Mouse (Mus musculus): Measurements from ENCODE around the gene Jund. TPM values are rescaled to one million over a fixed set of nuclear protein-coding genes. Genes with fewer than 3 reads are reported as not detected.

Gene Jund
- total and polyA plus RNA-seq, 3 experiments: 191 to 283 (median 279) TPM

- TF ChIP-seq E2F4 (IDR thresholded peaks at IDR 0.05; ENCODE audit: insufficient replicate concordance, low read depth, low read length) (no peak), NRF1 (IDR thresholded peaks at IDR 0.05; ENCODE audit: low read depth, low read length) (no peak), USF2 (conservative IDR thresholded peaks at IDR 0.05; ENCODE audit: low read depth, low read length) (no peak)
- DNase-seq (ENCODE audit: extremely low read depth): no peak
- Histone ChIP-seq H3K27me3 (replicated peaks) (no peaks in the 10 kb centered on the region), H3K36me3 (replicated peaks in 1 of 2; ENCODE audit: control insufficient read depth in 1 of 2, insufficient read depth in 1 of 2, low read length in 1 of 2) (peaks cover 0 to 30% of the 10 kb centered on the region in 2 experiments), H3K4me1 (ENCODE audit: control insufficient read depth in 1 of 2, insufficient read depth in 2 of 2) (no peaks in the 10 kb centered on the region), H3K4me2 (ENCODE audit: insufficient read depth, low read depth, poor library complexity, severe bottlenecking) (no peak overlapping the region), H3K27ac (ENCODE audit: insufficient read depth, low read depth) (no peak overlapping the region), H3K9ac (ENCODE audit: insufficient read depth, low read depth) (no peak overlapping the region), H3K4me3 (replicated peaks in 1 of 3; ENCODE audit: low read depth in 2 of 3, low read length in 2 of 3, poor library complexity in 1 of 3) (no peak overlapping the region), H3K9me3 (replicated peaks; ENCODE audit: low read length) (no peaks in the 10 kb centered on the region), H3K79me2 (replicated peaks; ENCODE audit: control insufficient read depth, extremely low read depth, insufficient read depth, poor library complexity, severe bottlenecking) (no peaks in the 10 kb centered on the region)
- dilution Hi-C loops (cut with MboI; ENCODE audit: extremely low pct_ligation_motif_present, extremely low pct_unique_long_range_greater_than_20kb, low sequenced_read_pairs): no loop called here
- in situ Hi-C loops (cut with MboI; ENCODE audit: low pct_ligation_motif_present, low pct_unique_long_range_greater_than_20kb, low sequenced_read_pairs): loop anchor here (10.0 kb wide), 2 partner anchors 45 to 135 kb away; partner anchors contain the start of gene Pgpep1
Observed at GRCm38 (mm10) chr8:70710296-70710695, 11.5 kb downstream of the Jund start.

GRCm38 (mm10) chr8:70711041-70711440 lies 12.3 kb downstream of the Jund start:
- Histone ChIP-seq H3K4me3 (replicated peaks in 1 of 3; ENCODE audit: low read depth in 2 of 3, low read length in 2 of 3, poor library complexity in 1 of 3) (no peak overlapping the region), H3K9ac (ENCODE audit: insufficient read depth, low read depth) (no peak overlapping the region), H3K36me3 (replicated peaks in 1 of 2; ENCODE audit: control insufficient read depth in 1 of 2, insufficient read depth in 1 of 2, low read length in 1 of 2) (peaks cover 0 to 30% of the 10 kb centered on the region in 2 experiments), H3K27ac (ENCODE audit: insufficient read depth, low read depth) (no peak overlapping the region), H3K9me3 (replicated peaks; ENCODE audit: low read length) (no peaks in the 10 kb centered on the region), H3K27me3 (replicated peaks) (no peaks in the 10 kb centered on the region), H3K79me2 (replicated peaks; ENCODE audit: control insufficient read depth, extremely low read depth, insufficient read depth, poor library complexity, severe bottlenecking) (no peaks in the 10 kb centered on the region), H3K4me1 (ENCODE audit: control insufficient read depth in 1 of 2, insufficient read depth in 2 of 2) (no peaks in the 10 kb centered on the region), H3K4me2 (ENCODE audit: insufficient read depth, low read depth, poor library complexity, severe bottlenecking) (no peak overlapping the region)
- DNase-seq (ENCODE audit: extremely low read depth): no peak
- TF ChIP-seq NELFE (IDR thresholded peaks at IDR 0.05; ENCODE audit: low read depth, low read length) (no peak), MXI1 (IDR thresholded peaks at IDR 0.05; ENCODE audit: low read depth, low read length) (no peak), ZKSCAN1 (IDR thresholded peaks at IDR 0.05; ENCODE audit: borderline replicate concordance, low read depth, low read length) (no peak), ZNF384 (IDR thresholded peaks at IDR 0.05; ENCODE audit: low read depth, low read length) (no peak)
- in situ Hi-C loops (cut with MboI; ENCODE audit: low pct_ligation_motif_present, low pct_unique_long_range_greater_than_20kb, low sequenced_read_pairs): loop anchor here (10.0 kb wide), 2 partner anchors 46 to 134 kb away; partner anchors contain the start of gene Pgpep1
- dilution Hi-C loops (cut with MboI; ENCODE audit: extremely low pct_ligation_motif_present, extremely low pct_unique_long_range_greater_than_20kb, low sequenced_read_pairs): no loop called here

DNA sequence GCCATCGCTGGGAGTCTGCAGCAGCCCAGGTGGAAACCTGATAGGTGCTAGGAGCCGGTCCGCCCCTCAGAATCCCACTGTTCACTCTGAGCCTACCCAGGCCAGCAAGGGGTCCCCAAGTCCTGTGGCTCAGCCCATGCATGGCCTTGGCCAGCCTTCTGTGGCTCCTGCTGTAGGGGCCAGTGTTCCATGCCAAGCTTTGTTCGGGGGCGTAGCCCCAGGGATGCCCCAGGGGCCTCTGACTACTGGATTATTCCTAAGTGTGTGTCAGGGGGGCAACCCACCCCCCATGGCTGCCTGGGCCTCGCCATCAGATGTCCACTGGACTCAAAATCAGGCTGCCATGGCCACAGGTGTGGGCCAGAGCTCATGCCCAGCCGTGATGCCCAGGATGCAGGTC lies 15.2 kb downstream of the Jund start:
- H3K79me2 ChIP-seq (replicated peaks; ENCODE audit: control insufficient read depth, extremely low read depth, insufficient read depth, poor library complexity, severe bottlenecking): no peaks in the 10 kb centered on the region
- no peak overlapping the region for H3K4me3 ChIP-seq (replicated peaks in 1 of 3; ENCODE audit: low read depth in 2 of 3, low read length in 2 of 3, poor library complexity in 1 of 3)
- peaks cover 10% of the 10 kb centered on the region for H3K27me3 ChIP-seq (replicated peaks)
- H3K9ac ChIP-seq (ENCODE audit: insufficient read depth, low read depth): no peak overlapping the region
- DNase-seq (ENCODE audit: extremely low read depth): no peak
- H3K36me3 ChIP-seq (replicated peaks in 1 of 2; ENCODE audit: control insufficient read depth in 1 of 2, insufficient read depth in 1 of 2, low read length in 1 of 2): peaks cover 0 to 22% of the 10 kb centered on the region in 2 experiments
- TF ChIP-seq GABPA (IDR thresholded peaks at IDR 0.05; ENCODE audit: insufficient replicate concordance, low read depth, low read length) (no peak), TCF12 (IDR thresholded peaks at IDR 0.05; ENCODE audit: low read depth, low read length) (no peak), ELF1 (IDR thresholded peaks at IDR 0.05; ENCODE audit: low read depth, low read length) (no peak), MAZ (IDR thresholded peaks at IDR 0.05; ENCODE audit: low read depth, low read length) (no peak), MXI1 (IDR thresholded peaks at IDR 0.05; ENCODE audit: low read depth, low read length) (no peak), MAX (IDR thresholded peaks at IDR 0.05; ENCODE audit: low read length) (no peak), SIN3A (IDR thresholded peaks at IDR 0.05; ENCODE audit: low read length) (no peak), CTCF (conservative IDR thresholded peaks at IDR 0.05 in 1 of 2, IDR thresholded peaks at IDR 0.05 in 1 of 2; ENCODE audit: low read depth in 2 of 2, low read length in 2 of 2) (no peak), SMC3 (IDR thresholded peaks at IDR 0.05; ENCODE audit: low read depth, low read length) (no peak), USF2 (conservative IDR thresholded peaks at IDR 0.05; ENCODE audit: low read depth, low read length) (no peak), KAT2A (IDR thresholded peaks at IDR 0.05; ENCODE audit: insufficient replicate concordance, low read length) (no peak), ZMIZ1 (IDR thresholded peaks at IDR 0.05; ENCODE audit: low read depth, low read length) (no peak), JUND (conservative IDR thresholded peaks at IDR 0.05; ENCODE audit: low read depth, low read length) (no peak), ZC3H11A (IDR thresholded peaks at IDR 0.05; ENCODE audit: low read depth, low read length) (no peak), ZNF384 (IDR thresholded peaks at IDR 0.05; ENCODE audit: low read depth, low read length) (no peak), POLR2AphosphoS2 (IDR thresholded peaks at IDR 0.05; ENCODE audit: low read depth, low read length) (no peak), EP300 (IDR thresholded peaks at IDR 0.05; ENCODE audit: low read length) (no peak), E2F4 (IDR thresholded peaks at IDR 0.05; ENCODE audit: insufficient replicate concordance, low read depth, low read length) (no peak), ZKSCAN1 (IDR thresholded peaks at IDR 0.05; ENCODE audit: borderline replicate concordance, low read depth, low read length) (no peak), BHLHE40 (IDR thresholded peaks at IDR 0.05; ENCODE audit: low read depth, low read length) (no peak)
- in situ Hi-C loops (cut with MboI; ENCODE audit: low pct_ligation_motif_present, low pct_unique_long_range_greater_than_20kb, low sequenced_read_pairs): loop anchor here (10.0 kb wide), 2 partner anchors 49 to 131 kb away; partner anchors contain the start of gene Pgpep1
- H3K27ac ChIP-seq (ENCODE audit: insufficient read depth, low read depth): no peak overlapping the region
- H3K9me3 ChIP-seq (replicated peaks; ENCODE audit: low read length): no peaks in the 10 kb centered on the region
- no peak overlapping the region for H3K4me2 ChIP-seq (ENCODE audit: insufficient read depth, low read depth, poor library complexity, severe bottlenecking)
- dilution Hi-C loops (cut with MboI; ENCODE audit: extremely low pct_ligation_motif_present, extremely low pct_unique_long_range_greater_than_20kb, low sequenced_read_pairs): no loop called here
- H3K4me1 ChIP-seq (ENCODE audit: control insufficient read depth in 1 of 2, insufficient read depth in 2 of 2): peaks cover 0 to 5% of the 10 kb centered on the region in 2 experiments; a peak in 3 of 4 replicates

All from CH12.LX (cell line).